Mouse (Mus musculus): ENCODE measurements around the gene Elp4. TPM values are rescaled to one million over a fixed set of nuclear protein-coding genes. Genes with fewer than 3 reads are reported as not detected.

Gene Elp4
- polyA plus RNA-seq, 1 experiment from 2014 or later = 42.2 TPM

DNA sequence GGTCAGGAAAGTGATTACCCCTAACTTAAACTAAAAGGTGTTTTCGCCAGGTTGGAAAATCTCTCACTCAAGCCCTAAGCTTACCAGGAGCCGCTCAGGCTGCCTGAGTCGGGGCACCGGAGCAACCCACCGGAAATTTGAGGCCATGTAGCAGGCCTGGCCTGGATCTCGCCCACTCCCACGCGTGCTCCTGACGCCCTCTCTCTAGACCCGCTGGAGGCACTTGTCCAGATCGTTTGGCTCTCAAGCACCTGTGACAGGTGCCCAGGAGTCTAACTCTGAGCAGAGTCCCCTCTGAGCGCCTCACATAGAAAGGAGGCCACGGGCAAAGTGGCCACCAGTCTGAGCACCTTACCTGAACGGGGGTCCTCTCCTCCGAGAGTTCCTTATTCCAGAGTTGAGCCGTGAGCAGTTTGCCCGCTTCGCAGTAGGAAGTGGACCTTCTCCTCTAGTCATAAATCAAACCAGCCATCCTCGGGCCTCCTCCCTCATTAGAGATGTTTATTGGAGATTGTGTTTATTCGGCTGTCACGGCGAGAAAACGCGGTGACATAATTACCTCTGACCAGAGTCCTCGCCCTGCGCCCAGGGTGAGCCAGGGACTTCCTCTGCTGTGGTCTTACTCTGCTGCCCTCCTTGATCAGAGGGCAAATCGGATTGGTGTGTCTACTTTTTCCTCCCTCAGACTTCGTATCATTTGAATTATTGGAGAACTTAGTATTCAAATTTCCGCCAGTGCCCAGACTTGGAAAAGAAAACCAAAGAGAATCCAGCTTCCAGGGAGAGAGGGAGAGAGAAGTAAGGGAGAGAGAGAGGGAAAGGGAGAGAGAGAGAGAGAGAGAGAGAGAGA lies 234.3 kb downstream of the Elp4 start:
- Histone ChIP-seq H3K4me2 (replicated peaks; ENCODE audit: low read depth, low read length) (no peak overlapping the region), H3K36me3 (ENCODE audit: insufficient read depth, low read length) (no peaks in the 10 kb centered on the region), H3K4me1 (ENCODE audit: insufficient read depth, low read length) (peaks cover 28% of the 10 kb centered on the region), H3K27me3 (ENCODE audit: insufficient read depth, low read length) (peaks cover 100% of the 10 kb centered on the region), H3K27ac (ENCODE audit: low read length) (no peak overlapping the region), H3K9me3 (ENCODE audit: low read length) (no peaks in the 10 kb centered on the region), H3K9ac (replicated peaks; ENCODE audit: low read length) (no peak overlapping the region), H3K4me3 (ENCODE audit: low read length) (no peak overlapping the region)
- WGBS = under 1% methylated on average over 29 of the region's 29 CpGs
- ATAC-seq (ENCODE audit: low FRiP score, low TSS enrichment) = no peak

DNA sequence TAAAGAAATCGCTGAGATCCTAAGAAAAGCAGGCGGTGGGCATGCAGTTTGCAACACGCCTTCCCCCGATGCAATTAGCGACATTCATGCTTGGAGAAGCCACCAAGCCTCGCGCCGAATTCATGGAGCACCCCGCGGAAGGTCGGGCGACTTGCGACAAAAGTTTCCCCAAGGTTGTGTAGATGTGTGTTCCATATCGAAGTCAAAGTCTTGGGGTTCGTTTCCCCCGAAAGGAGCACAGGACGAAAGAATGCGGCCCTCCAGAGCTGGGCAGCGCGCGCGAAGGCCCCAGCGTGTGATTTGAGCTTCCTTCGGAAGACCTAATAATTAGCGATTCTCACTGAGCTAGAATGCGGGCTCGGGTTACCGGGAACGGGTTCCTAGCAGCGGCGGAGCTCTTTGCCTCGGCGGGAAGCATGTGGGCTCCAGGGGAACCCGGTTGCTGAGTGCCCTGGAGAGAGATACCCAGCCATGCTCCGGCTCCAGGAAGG lies 234.9 kb downstream of the Elp4 start:
- Histone ChIP-seq H3K36me3 (ENCODE audit: insufficient read depth, low read length) (no peaks in the 10 kb centered on the region), H3K4me2 (replicated peaks; ENCODE audit: low read depth, low read length) (no peak overlapping the region), H3K27ac (ENCODE audit: low read length) (no peak overlapping the region), H3K4me3 (ENCODE audit: low read length) (no peak overlapping the region), H3K9ac (replicated peaks; ENCODE audit: low read length) (no peak overlapping the region), H3K4me1 (ENCODE audit: insufficient read depth, low read length) (peaks cover 21% of the 10 kb centered on the region), H3K27me3 (ENCODE audit: insufficient read depth, low read length) (peaks cover 100% of the 10 kb centered on the region), H3K9me3 (ENCODE audit: low read length) (no peaks in the 10 kb centered on the region)
- WGBS = under 1% methylated on average over 35 of the region's 35 CpGs
- no peak for ATAC-seq (ENCODE audit: low FRiP score, low TSS enrichment)

DNA sequence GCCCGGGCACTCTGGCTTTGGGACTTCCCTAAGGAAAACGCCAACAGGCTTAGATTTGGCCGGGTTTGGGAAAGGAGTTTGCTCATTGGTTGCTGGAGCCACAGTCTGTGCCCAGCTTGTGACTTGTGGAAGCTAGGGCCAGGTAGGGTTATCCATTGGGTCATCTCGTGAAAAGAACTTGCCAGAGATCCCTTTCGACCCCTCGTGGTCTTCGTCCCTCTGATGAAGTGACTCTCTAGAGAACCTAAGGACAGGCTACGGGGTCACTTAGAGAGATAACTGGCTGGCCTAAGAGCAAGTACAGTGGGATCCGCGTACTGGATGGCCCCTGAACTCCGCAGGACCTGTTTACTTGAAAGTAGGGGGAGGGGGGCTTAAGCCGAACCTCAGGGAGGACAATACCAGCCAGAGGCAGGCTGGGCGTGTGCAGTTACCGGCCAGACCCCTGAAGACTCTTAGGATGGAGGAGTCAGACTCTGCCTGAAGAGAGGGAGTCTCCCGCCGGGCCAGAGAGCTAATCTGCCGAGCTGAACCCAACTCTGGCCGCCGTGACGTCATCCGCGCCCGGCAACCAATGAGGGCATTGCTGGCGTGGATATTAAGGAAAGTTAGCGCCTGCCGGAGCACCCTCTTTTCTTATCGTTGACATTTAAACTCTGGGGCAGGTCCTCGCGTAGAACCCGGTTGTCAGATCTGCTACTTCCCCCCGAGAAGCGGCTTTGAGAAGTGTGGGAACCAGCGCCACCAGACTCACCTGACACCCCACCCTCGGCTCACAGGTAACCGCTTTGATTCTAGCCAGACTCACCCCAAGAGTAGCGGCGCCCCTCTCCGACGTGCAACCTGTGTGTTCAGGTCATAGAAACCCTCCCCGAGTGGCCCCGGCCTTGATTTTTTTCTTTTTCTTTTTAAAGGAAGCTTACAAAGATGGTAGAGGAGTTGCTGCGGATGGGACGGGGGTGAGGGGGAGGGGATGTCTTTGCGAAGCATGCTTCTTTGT lies 235.8 kb downstream of the Elp4 start, which contains the start of gene Pax6:
TSS of gene Pax6 (plus strand) at position 630 of the 1,000 bp plus-strand sequence.
- Histone ChIP-seq H3K4me2 (replicated peaks; ENCODE audit: low read depth, low read length) (peak within 1 kb of the TSS; percentile 21; the same call in 1 of the 2 replicates), H3K27me3 (ENCODE audit: insufficient read depth, low read length) (peaks cover 100% of the 10 kb centered on the region), H3K4me3 (ENCODE audit: low read length) (peak within 1 kb of the TSS; percentile 19), H3K27ac (ENCODE audit: low read length) (no peak within 1 kb of the TSS), H3K36me3 (ENCODE audit: insufficient read depth, low read length) (no peaks in the 10 kb centered on the region), H3K9me3 (ENCODE audit: low read length) (no peaks in the 10 kb centered on the region), H3K4me1 (ENCODE audit: insufficient read depth, low read length) (peaks cover 13% of the 10 kb centered on the region), H3K9ac (replicated peaks; ENCODE audit: low read length) (no peak within 1 kb of the TSS)
- 1% methylated on average over 44 of the region's 44 CpGs for WGBS
- no peak for ATAC-seq (ENCODE audit: low FRiP score, low TSS enrichment)

DNA sequence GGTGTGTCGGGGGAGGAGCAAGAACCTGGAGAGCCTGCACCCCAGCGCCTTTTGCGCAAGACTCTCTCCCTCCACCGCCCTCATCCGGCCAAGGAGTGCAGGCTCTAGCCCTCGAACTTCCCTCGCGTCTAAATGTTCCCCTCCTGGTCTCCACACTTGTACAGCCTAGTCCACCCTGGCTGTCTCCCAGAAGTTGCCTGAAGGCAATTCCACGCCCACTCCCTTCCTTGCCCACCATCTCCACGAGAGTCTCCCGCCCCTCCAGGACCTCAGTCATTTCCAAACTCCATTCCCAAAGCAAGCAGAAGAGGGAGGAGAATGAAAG lies 236.8 kb downstream of the Elp4 start:
- ATAC-seq (ENCODE audit: low FRiP score, low TSS enrichment) = no peak
- Histone ChIP-seq H3K4me3 (ENCODE audit: low read length) (no peak overlapping the region), H3K4me2 (replicated peaks; ENCODE audit: low read depth, low read length) (no peak overlapping the region), H3K27me3 (ENCODE audit: insufficient read depth, low read length) (peaks cover 100% of the 10 kb centered on the region), H3K27ac (ENCODE audit: low read length) (no peak overlapping the region), H3K36me3 (ENCODE audit: insufficient read depth, low read length) (no peaks in the 10 kb centered on the region), H3K9me3 (ENCODE audit: low read length) (no peaks in the 10 kb centered on the region), H3K9ac (replicated peaks; ENCODE audit: low read length) (no peak overlapping the region), H3K4me1 (ENCODE audit: insufficient read depth, low read length) (peaks cover 11% of the 10 kb centered on the region)
- WGBS = under 1% methylated on average over 11 of the region's 11 CpGs

DNA sequence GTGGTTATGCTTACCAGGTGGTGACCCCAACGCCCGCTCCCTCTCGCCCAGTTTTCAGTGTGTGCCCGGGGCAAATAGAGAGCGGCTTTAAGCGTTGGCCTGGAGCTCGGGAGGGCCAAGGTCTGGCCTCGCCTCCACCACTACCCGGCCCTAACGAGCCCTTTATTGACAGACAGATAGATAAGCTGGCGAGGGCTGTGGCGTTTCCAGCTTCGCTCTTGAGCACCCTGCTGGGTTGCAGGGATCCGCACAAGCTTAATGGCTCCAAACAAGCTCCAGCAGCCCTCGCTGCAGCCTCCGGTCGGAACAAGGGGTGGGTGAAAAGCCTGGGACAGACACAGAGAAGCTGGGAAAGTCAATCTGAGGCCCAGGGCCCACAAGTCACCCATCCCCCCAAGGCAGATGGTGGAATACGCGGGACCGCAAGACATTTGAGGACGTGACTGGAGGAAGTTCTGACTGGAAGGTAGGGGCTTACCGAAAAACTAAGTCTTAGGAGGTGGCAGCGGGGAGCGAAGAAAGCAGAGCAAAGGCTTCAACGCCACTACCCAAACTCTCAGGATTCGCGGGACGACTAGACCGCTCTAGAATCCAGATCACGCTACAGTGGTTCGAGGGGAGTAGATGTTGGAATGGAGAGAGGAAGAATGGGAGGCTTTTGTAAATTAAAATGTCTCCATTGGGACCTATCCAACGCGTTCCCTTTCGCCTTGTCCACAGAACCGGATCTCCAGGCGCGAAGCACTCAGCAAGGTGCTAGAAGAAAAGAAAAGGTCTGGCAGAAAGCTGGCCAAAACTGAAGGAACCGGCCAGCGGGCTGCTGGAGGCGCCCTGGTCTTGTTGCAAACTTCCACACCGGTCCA lies 237.4 kb downstream of the Elp4 start:
- no peaks in the 10 kb centered on the region for H3K36me3 ChIP-seq (ENCODE audit: insufficient read depth, low read length)
- H3K4me3 ChIP-seq (ENCODE audit: low read length) = no peak overlapping the region
- peaks cover 11% of the 10 kb centered on the region for H3K4me1 ChIP-seq (ENCODE audit: insufficient read depth, low read length)
- WGBS = under 1% methylated on average over 41 of the region's 41 CpGs
- no peak overlapping the region for H3K4me2 ChIP-seq (replicated peaks; ENCODE audit: low read depth, low read length)
- ATAC-seq (ENCODE audit: low FRiP score, low TSS enrichment) = no peak
- no peak overlapping the region for H3K27ac ChIP-seq (ENCODE audit: low read length)
- peaks cover 99% of the 10 kb centered on the region for H3K27me3 ChIP-seq (ENCODE audit: insufficient read depth, low read length)
- no peaks in the 10 kb centered on the region for H3K9me3 ChIP-seq (ENCODE audit: low read length)
- no peak overlapping the region for H3K9ac ChIP-seq (replicated peaks; ENCODE audit: low read length)

DNA sequence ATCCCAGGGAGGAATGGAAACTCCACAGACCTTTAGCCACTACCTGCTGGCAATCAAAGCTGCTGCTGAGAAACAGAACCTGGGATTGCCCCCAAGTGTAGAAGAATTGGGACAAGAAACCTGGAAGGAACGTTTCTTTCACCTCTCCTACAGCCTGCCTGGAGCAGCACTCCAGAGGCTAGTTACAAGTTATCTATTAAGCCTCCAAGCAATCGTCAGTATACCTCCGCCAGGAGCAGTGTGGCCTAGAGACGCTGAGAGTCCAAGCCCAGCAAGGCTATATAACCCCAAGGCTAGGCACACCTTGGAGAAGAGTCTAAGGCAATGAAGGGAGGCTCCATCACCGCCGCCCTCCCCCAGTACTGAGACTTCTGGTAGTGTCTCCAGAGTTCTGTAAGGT lies 238.0 kb downstream of the Elp4 start:
- WGBS = 3% methylated on average over 6 of the region's 6 CpGs
- Histone ChIP-seq H3K9ac (replicated peaks; ENCODE audit: low read length) (no peak overlapping the region), H3K27ac (ENCODE audit: low read length) (no peak overlapping the region), H3K4me1 (ENCODE audit: insufficient read depth, low read length) (peaks cover 11% of the 10 kb centered on the region), H3K27me3 (ENCODE audit: insufficient read depth, low read length) (peaks cover 99% of the 10 kb centered on the region), H3K36me3 (ENCODE audit: insufficient read depth, low read length) (no peaks in the 10 kb centered on the region), H3K4me3 (ENCODE audit: low read length) (no peak overlapping the region), H3K4me2 (replicated peaks; ENCODE audit: low read depth, low read length) (no peak overlapping the region), H3K9me3 (ENCODE audit: low read length) (no peaks in the 10 kb centered on the region)
- ATAC-seq (ENCODE audit: low FRiP score, low TSS enrichment) = 0 out of 2 replicates have a peak, but pooled peaks have one; percentile 11

DNA sequence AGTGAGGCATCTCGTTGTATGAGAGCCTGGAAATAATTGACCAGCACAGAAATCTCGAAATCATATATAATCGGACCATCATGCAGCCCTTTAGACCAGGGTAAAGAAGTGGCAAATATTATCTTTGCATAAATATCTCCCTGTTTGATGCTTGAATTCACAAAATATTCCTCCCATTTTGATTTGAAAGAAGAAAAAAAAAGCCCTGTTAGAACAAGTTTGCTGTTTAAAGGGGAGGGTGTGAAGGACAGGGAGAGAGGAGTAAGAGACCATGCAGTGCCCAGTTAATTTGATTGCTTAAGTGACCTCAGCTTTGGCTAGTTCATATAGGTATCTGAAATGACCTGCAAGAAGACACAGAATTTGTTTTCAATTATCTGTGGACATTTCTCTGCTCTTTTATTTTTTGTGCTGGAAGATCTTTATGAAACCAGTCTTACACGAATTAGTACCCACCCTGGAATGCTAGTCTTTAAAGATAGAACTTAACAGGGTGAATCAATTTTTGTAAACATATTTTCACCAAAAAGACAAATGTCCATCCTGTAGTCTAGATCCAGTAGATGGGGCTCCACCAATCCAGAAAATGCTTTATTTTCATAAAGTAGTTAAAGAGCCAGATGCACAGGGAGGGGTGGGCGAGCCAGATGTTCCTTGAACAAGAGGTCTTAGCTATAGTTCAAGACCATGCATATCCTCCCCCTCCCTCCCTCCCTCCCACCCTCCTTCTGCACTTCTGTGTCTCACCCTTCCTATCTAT lies 238.7 kb downstream of the Elp4 start:
- Histone ChIP-seq H3K9ac (replicated peaks; ENCODE audit: low read length) (no peak overlapping the region), H3K4me2 (replicated peaks; ENCODE audit: low read depth, low read length) (no peak overlapping the region), H3K27me3 (ENCODE audit: insufficient read depth, low read length) (peaks cover 99% of the 10 kb centered on the region), H3K4me1 (ENCODE audit: insufficient read depth, low read length) (peaks cover 11% of the 10 kb centered on the region), H3K4me3 (ENCODE audit: low read length) (no peak overlapping the region), H3K9me3 (ENCODE audit: low read length) (no peaks in the 10 kb centered on the region), H3K36me3 (ENCODE audit: insufficient read depth, low read length) (no peaks in the 10 kb centered on the region), H3K27ac (ENCODE audit: low read length) (no peak overlapping the region)
- ATAC-seq (ENCODE audit: low FRiP score, low TSS enrichment) = no peak
- whole genome bisulfite sequencing = 14% methylated on average over 5 of the region's 5 CpGs

DNA sequence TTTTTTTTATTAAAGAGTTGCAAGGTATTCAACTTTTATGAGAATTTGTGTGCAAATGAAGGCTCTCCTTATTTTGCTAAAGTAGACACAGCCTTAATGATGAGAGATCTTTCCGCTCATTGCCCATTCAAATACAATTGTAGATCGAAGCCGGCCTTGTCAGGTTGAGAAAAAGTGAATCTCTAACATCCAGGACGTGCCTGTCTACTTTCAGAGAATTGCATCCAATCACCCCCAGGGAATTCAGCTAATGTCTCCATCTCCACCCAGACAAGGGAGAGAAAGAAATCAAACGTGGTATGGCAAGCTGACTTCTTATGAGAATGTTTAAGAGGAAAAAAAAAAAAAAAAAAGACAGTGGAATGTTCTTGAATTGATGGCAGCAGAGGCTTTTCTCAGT lies 239.4 kb downstream of the Elp4 start:
- no peak overlapping the region for H3K9ac ChIP-seq (replicated peaks; ENCODE audit: low read length)
- no peak overlapping the region for H3K27ac ChIP-seq (ENCODE audit: low read length)
- H3K36me3 ChIP-seq (ENCODE audit: insufficient read depth, low read length) = no peaks in the 10 kb centered on the region
- H3K4me2 ChIP-seq (replicated peaks; ENCODE audit: low read depth, low read length) = no peak overlapping the region
- H3K4me1 ChIP-seq (ENCODE audit: insufficient read depth, low read length) = peaks cover 11% of the 10 kb centered on the region
- H3K27me3 ChIP-seq (ENCODE audit: insufficient read depth, low read length) = peaks cover 99% of the 10 kb centered on the region
- no peaks in the 10 kb centered on the region for H3K9me3 ChIP-seq (ENCODE audit: low read length)
- ATAC-seq (ENCODE audit: low FRiP score, low TSS enrichment) = no peak
- 5% methylated on average over 5 of the region's 5 CpGs for WGBS
- H3K4me3 ChIP-seq (ENCODE audit: low read length) = no peak overlapping the region
